17 mouse cellular contexts compared by ENCODE assay signal in genomic region chr19:43462141-43462540, GRCm38 (mm10). TPM values are rescaled to one million over a fixed set of nuclear protein-coding genes. Genes with fewer than 3 reads are reported as not detected.
"Had no signal": no experiment of that assay in that cellular context is flagged by ENCODE, and none has a peak within 500 bp of the region (broad histone marks: within the 10 kb centered on the region; RNA-seq: fewer than 3 reads in every experiment).

No protein-coding gene starts in this region.

- H3K9ac ChIP-seq: neural tube, embryonic 13.5 days; neural tube, embryonic 15.5 days; stomach, embryonic 15.5 days had no signal

- H3K4me1 ChIP-seq: neural tube, embryonic 13.5 days; neural tube, embryonic 15.5 days; stomach, embryonic 15.5 days had no signal

- H3K27ac ChIP-seq: neural tube, embryonic 13.5 days; neural tube, embryonic 15.5 days; stomach, embryonic 15.5 days; stomach, postnatal 0 days had no signal

- H3K36me3 ChIP-seq: neural tube, embryonic 13.5 days; stomach, embryonic 15.5 days had no signal

- H3K4me3 ChIP-seq: neural tube, embryonic 13.5 days; neural tube, embryonic 15.5 days; stomach, embryonic 15.5 days had no signal

- DNase-seq: retina, postnatal 1 day; right cerebral cortex, adult 18-20 months; right cerebral cortex, postnatal 14 days; right cerebral cortex, postnatal 25 days; right cerebral cortex, postnatal 4 days; spleen, adult 18-20 months; thymus, adult 18-20 months; thymus, adult 2 months; thymus, postnatal 14 days; thymus, postnatal 25 days; thymus, postnatal 36 days; thymus, postnatal 4 days had no signal

- H3K4me2 ChIP-seq: neural tube, embryonic 13.5 days; neural tube, embryonic 15.5 days; stomach, embryonic 15.5 days had no signal

- H3K9me3 ChIP-seq: neural tube, embryonic 15.5 days; stomach, embryonic 15.5 days had no signal

- H3K27me3 ChIP-seq: neural tube, embryonic 13.5 days; neural tube, embryonic 15.5 days; stomach, embryonic 15.5 days had no signal

RNA-seq across cellular contexts. Expression of gene Cnnm1, which starts 21.9 kb away (rescaled TPM):
- total RNA-seq: neutrophil, adult 5-6 weeks had no signal
